Mouse (Mus musculus): ENCODE data around the gene Cenpt. TPM values are rescaled to one million over a fixed set of nuclear protein-coding genes. Genes with fewer than 3 reads are reported as not detected.
A peak's percentile ranks its signal among the peaks of the same experiment; 100 is the strongest.

The Cenpt gene
- polyA plus RNA-seq, 1 experiment from 2014 or later, result 34.0 TPM

GRCm38 (mm10) chr8:105855248-105856167 lies 2.4 kb upstream of the Cenpt start:
- Histone ChIP-seq H3K9ac (ENCODE audit: low read length) (peak overlapping the region; percentile 86), H3K27ac (ENCODE audit: low read length) (peak overlapping the region; percentile 86), H3K36me3 (ENCODE audit: control insufficient read depth, insufficient read depth) (no peaks in the 10 kb centered on the region), H3K4me2 (ENCODE audit: low read depth, low read length) (peak overlapping the region; percentile 86), H3K27me3 (ENCODE audit: control insufficient read depth, insufficient read depth, low read length) (no peaks in the 10 kb centered on the region), H3K9me3 (replicated peaks; ENCODE audit: control insufficient read depth, low read length) (no peaks in the 10 kb centered on the region), H3K4me1 (ENCODE audit: control insufficient read depth, insufficient read depth, low read length) (peaks cover 40% of the 10 kb centered on the region), H3K4me3 (ENCODE audit: low read length) (peak overlapping the region; percentile 74)
- peak; percentile 26 for ATAC-seq (replicated peaks; ENCODE audit: extremely low read depth, insufficient read depth, low FRiP score)
- 1% methylated on average over 71 of the region's 71 CpGs for WGBS

GRCm38 (mm10) chr8:105854715-105855216 lies 1.7 kb upstream of the Cenpt start, which contains the start of gene Thap11:
TSS of gene Thap11 (plus strand) at chr8:105855132.
- H3K4me2 ChIP-seq (ENCODE audit: low read depth, low read length), result peak within 1 kb of the TSS; percentile 86
- H3K4me1 ChIP-seq (ENCODE audit: control insufficient read depth, insufficient read depth, low read length), result peaks cover 37% of the 10 kb centered on the region
- peak; percentile 90 for ATAC-seq (replicated peaks; ENCODE audit: extremely low read depth, insufficient read depth, low FRiP score)
- no peaks in the 10 kb centered on the region for H3K36me3 ChIP-seq (ENCODE audit: control insufficient read depth, insufficient read depth)
- no peaks in the 10 kb centered on the region for H3K27me3 ChIP-seq (ENCODE audit: control insufficient read depth, insufficient read depth, low read length)
- peak within 1 kb of the TSS; percentile 86 for H3K9ac ChIP-seq (ENCODE audit: low read length)
- H3K9me3 ChIP-seq (replicated peaks; ENCODE audit: control insufficient read depth, low read length), result no peaks in the 10 kb centered on the region
- H3K4me3 ChIP-seq (ENCODE audit: low read length), result peak within 1 kb of the TSS; percentile 74
- peak within 1 kb of the TSS; percentile 86 for H3K27ac ChIP-seq (ENCODE audit: low read length)
- under 1% methylated on average over 43 of the region's 43 CpGs for WGBS

GRCm38 (mm10) chr8:105854303-105854702 lies 1.2 kb upstream of the Cenpt start:
- H3K9ac ChIP-seq (ENCODE audit: low read length), result peak overlapping the region; percentile 86
- H3K4me3 ChIP-seq (ENCODE audit: low read length), result peak overlapping the region; percentile 74
- H3K36me3 ChIP-seq (ENCODE audit: control insufficient read depth, insufficient read depth), result no peaks in the 10 kb centered on the region
- ATAC-seq (replicated peaks; ENCODE audit: extremely low read depth, insufficient read depth, low FRiP score), result no peak; the same call in 1 of the 2 replicates
- peak overlapping the region; percentile 54 for H3K27ac ChIP-seq (ENCODE audit: low read length)
- H3K4me2 ChIP-seq (ENCODE audit: low read depth, low read length), result peak overlapping the region; percentile 57
- no peaks in the 10 kb centered on the region for H3K9me3 ChIP-seq (replicated peaks; ENCODE audit: control insufficient read depth, low read length)
- 22% methylated on average over 8 of the region's 8 CpGs for WGBS
- no peaks in the 10 kb centered on the region for H3K27me3 ChIP-seq (ENCODE audit: control insufficient read depth, insufficient read depth, low read length)
- peaks cover 33% of the 10 kb centered on the region for H3K4me1 ChIP-seq (ENCODE audit: control insufficient read depth, insufficient read depth, low read length)

- Histone ChIP-seq H3K4me2 (ENCODE audit: low read depth, low read length) (peak overlapping the region; percentile 79; the same call in 1 of the 2 replicates), H3K4me3 (ENCODE audit: low read length) (peak overlapping the region; percentile 91), H3K27me3 (ENCODE audit: control insufficient read depth, insufficient read depth, low read length) (no peaks in the 10 kb centered on the region), H3K4me1 (ENCODE audit: control insufficient read depth, insufficient read depth, low read length) (peaks cover 24% of the 10 kb centered on the region), H3K9me3 (replicated peaks; ENCODE audit: control insufficient read depth, low read length) (no peaks in the 10 kb centered on the region), H3K27ac (ENCODE audit: low read length) (peak overlapping the region; percentile 19; the same call in 1 of the 2 replicates), H3K36me3 (ENCODE audit: control insufficient read depth, insufficient read depth) (peaks cover 7% of the 10 kb centered on the region), H3K9ac (ENCODE audit: low read length) (no peak overlapping the region)
- ATAC-seq (replicated peaks; ENCODE audit: extremely low read depth, insufficient read depth, low FRiP score), result no peak
- 78% methylated on average over 12 of the region's 12 CpGs for WGBS
Measured at GRCm38 (mm10) chr8:105852146-105852729, 840 bp downstream of the Cenpt start.

- peaks cover 18% of the 10 kb centered on the region for H3K4me1 ChIP-seq (ENCODE audit: control insufficient read depth, insufficient read depth, low read length)
- no peaks in the 10 kb centered on the region for H3K27me3 ChIP-seq (ENCODE audit: control insufficient read depth, insufficient read depth, low read length)
- peak overlapping the region; percentile 79 for H3K9ac ChIP-seq (ENCODE audit: low read length)
- no peaks in the 10 kb centered on the region for H3K9me3 ChIP-seq (replicated peaks; ENCODE audit: control insufficient read depth, low read length)
- peak overlapping the region; percentile 91 for H3K4me3 ChIP-seq (ENCODE audit: low read length)
- WGBS, result under 1% methylated on average over 34 of the region's 34 CpGs
- ATAC-seq (replicated peaks; ENCODE audit: extremely low read depth, insufficient read depth, low FRiP score), result peak; percentile 60
- H3K27ac ChIP-seq (ENCODE audit: low read length), result peak overlapping the region; percentile 82
- H3K4me2 ChIP-seq (ENCODE audit: low read depth, low read length), result peak overlapping the region; percentile 79
- peaks cover 12% of the 10 kb centered on the region for H3K36me3 ChIP-seq (ENCODE audit: control insufficient read depth, insufficient read depth)
Measured at GRCm38 (mm10) chr8:105851651-105852143, 1.4 kb downstream of the Cenpt start.

DNA sequence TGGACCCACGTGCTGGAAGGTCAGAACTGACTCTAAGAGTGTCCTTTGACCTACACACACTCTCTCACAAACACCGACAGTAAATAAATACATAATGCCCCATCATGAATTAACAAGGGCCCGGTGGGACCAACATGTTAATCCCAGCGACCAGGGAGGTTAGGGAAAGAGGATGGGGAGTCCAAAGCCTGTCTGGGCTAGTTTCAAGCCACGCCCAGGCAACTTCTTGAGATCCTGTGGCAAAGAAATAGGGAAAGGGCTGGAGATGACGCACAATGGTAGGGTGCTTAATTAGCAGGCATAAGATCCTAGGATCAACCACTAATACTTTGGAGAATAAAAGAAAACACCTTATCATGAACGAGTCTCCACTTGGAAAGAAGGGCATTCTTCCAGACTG lies 2.5 kb downstream of the Cenpt start:
- no peak for ATAC-seq (replicated peaks; ENCODE audit: extremely low read depth, insufficient read depth, low FRiP score)
- 66% methylated on average over 7 of the region's 7 CpGs for WGBS
- no peaks in the 10 kb centered on the region for H3K9me3 ChIP-seq (replicated peaks; ENCODE audit: control insufficient read depth, low read length)
- H3K4me1 ChIP-seq (ENCODE audit: control insufficient read depth, insufficient read depth, low read length), result peaks cover 11% of the 10 kb centered on the region
- H3K9ac ChIP-seq (ENCODE audit: low read length), result peak overlapping the region; percentile 17; the same call in 1 of the 2 replicates
- no peaks in the 10 kb centered on the region for H3K27me3 ChIP-seq (ENCODE audit: control insufficient read depth, insufficient read depth, low read length)
- H3K4me2 ChIP-seq (ENCODE audit: low read depth, low read length), result peak overlapping the region; percentile 52
- peak overlapping the region; percentile 14; the same call in 1 of the 2 replicates for H3K4me3 ChIP-seq (ENCODE audit: low read length)
- H3K36me3 ChIP-seq (ENCODE audit: control insufficient read depth, insufficient read depth), result peaks cover 18% of the 10 kb centered on the region
- no peak overlapping the region for H3K27ac ChIP-seq (ENCODE audit: low read length)

DNA sequence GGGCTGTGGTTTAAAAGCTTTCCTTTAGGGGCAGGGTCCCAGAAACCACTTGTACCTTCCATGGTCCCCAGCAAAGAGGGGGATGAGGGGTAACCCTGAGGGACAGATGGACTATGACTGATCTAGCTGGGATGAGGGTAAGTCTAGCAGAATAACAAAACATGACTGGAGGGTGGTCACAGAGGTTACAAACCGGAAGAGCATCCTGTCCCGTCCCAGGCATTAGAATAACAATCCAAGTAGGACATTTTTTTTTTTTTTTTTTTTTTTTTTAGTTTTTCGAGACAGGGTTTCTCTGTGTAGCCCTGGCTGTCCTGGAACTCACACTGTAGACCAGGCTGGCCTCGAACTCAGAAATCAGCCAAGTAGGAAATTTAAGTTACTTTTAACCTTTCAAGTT lies 3.1 kb downstream of the Cenpt start:
- Histone ChIP-seq H3K4me3 (ENCODE audit: low read length) (no peak overlapping the region), H3K4me2 (ENCODE audit: low read depth, low read length) (no peak overlapping the region), H3K9ac (ENCODE audit: low read length) (no peak overlapping the region), H3K27ac (ENCODE audit: low read length) (no peak overlapping the region), H3K36me3 (ENCODE audit: control insufficient read depth, insufficient read depth) (peaks cover 21% of the 10 kb centered on the region), H3K27me3 (ENCODE audit: control insufficient read depth, insufficient read depth, low read length) (no peaks in the 10 kb centered on the region), H3K4me1 (ENCODE audit: control insufficient read depth, insufficient read depth, low read length) (peaks cover 11% of the 10 kb centered on the region), H3K9me3 (replicated peaks; ENCODE audit: control insufficient read depth, low read length) (no peaks in the 10 kb centered on the region)
- no peak for ATAC-seq (replicated peaks; ENCODE audit: extremely low read depth, insufficient read depth, low FRiP score)
- WGBS, result 68% methylated on average over 4 of the region's 4 CpGs

DNA sequence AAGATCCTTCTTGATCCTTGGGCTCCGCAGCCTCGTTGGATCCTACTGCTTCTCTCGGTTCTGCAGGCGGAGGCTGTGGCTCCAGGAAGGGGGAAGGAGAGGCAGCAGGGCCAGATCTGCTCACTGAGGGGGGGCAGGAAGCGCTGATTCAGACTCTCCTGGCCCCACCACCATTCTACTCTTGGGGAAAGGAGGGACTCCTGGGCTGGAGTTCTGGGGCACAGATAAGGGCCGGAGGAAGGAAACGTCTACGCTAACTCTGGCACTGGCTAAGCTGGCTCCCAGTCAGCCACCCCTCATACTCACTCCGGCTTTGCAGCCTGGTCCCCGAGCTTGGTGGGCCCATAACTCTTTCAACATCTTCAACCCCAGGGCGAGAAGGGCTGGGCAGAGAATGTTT lies 6.4 kb downstream of the Cenpt start:
- peak; percentile 72 for ATAC-seq (replicated peaks; ENCODE audit: extremely low read depth, insufficient read depth, low FRiP score)
- no peaks in the 10 kb centered on the region for H3K27me3 ChIP-seq (ENCODE audit: control insufficient read depth, insufficient read depth, low read length)
- no peak overlapping the region for H3K4me3 ChIP-seq (ENCODE audit: low read length)
- WGBS, result 71% methylated on average over 11 of the region's 11 CpGs
- peaks cover 36% of the 10 kb centered on the region for H3K36me3 ChIP-seq (ENCODE audit: control insufficient read depth, insufficient read depth)
- H3K4me2 ChIP-seq (ENCODE audit: low read depth, low read length), result no peak overlapping the region
- no peak overlapping the region for H3K27ac ChIP-seq (ENCODE audit: low read length)
- H3K9ac ChIP-seq (ENCODE audit: low read length), result no peak overlapping the region
- no peaks in the 10 kb centered on the region for H3K9me3 ChIP-seq (replicated peaks; ENCODE audit: control insufficient read depth, low read length)
- peaks cover 5% of the 10 kb centered on the region for H3K4me1 ChIP-seq (ENCODE audit: control insufficient read depth, insufficient read depth, low read length)

All from heart, embryonic 16.5 days (tissue).